Mouse (Mus musculus) G1E (cell line): ENCODE measurements around the gene Actl6b. TPM values are rescaled to one million over a fixed set of nuclear protein-coding genes. Genes with fewer than 3 reads are reported as not detected.
"Not testable (repeated sequence)": the region's sequence is repeated elsewhere in the genome, so short reads cannot be mapped to it uniquely, and the experiment has no call there.

Experiments
- ATAC-seq: 2 replicates; pipeline ENCODE4 v1.8.0; 2016; ENCODE audit warnings: mild to moderate bottlenecking; ENCODE audit not compliant: insufficient number of reproducible peaks, poor library complexity, low FRiP score, severe bottlenecking; ENCODE audit errors: extremely low read depth
- DNase-seq: peaks from one replicate; pipeline ENCODE4 v3.0.0; 2012; ENCODE audit warnings: low spot score
- H3K27me3 ChIP-seq: 2 replicates; pipeline ENCODE4 v1.6.1; 2012; ENCODE audit warnings: mild to moderate bottlenecking, low read length, inconsistent platforms; ENCODE audit not compliant: insufficient read depth
- H3K36me3 ChIP-seq: replicated peaks from 2 replicates; pipeline ENCODE3; 2012; ENCODE audit warnings: mild to moderate bottlenecking, inconsistent platforms
- H3K4me1 ChIP-seq: 2 replicates; pipeline ENCODE4 v1.6.1; 2012; ENCODE audit warnings: low read depth, low read length, inconsistent platforms, mixed read lengths; ENCODE audit not compliant: insufficient read depth
- H3K4me3 ChIP-seq: 2 replicates; pipeline ENCODE4 v1.5.1; 2012; ENCODE audit warnings: low read depth, mild to moderate bottlenecking, inconsistent platforms, low read length, moderate library complexity, mixed read lengths
- H3K9me3 ChIP-seq: replicated peaks from 2 replicates; pipeline ENCODE4 v1.6.1; 2012; ENCODE audit warnings: inconsistent platforms
- CTCF ChIP-seq: IDR thresholded peaks from 2 replicates; pipeline ENCODE4 v1.5.1; 2012; ENCODE audit warnings: low read depth, low read length, inconsistent platforms, mixed read lengths
- GATA1 ChIP-seq: IDR thresholded peaks from 2 replicates; pipeline ENCODE4 v1.6.1; 2012; ENCODE audit warnings: borderline replicate concordance, low read length, inconsistent platforms, mixed read lengths
- GATA2 ChIP-seq: IDR thresholded peaks from 2 replicates; pipeline ENCODE4 v1.6.1; 2012; ENCODE audit warnings: low read depth, low read length, inconsistent platforms, borderline replicate concordance
- POLR2AphosphoS5 ChIP-seq: IDR thresholded peaks from 2 replicates; pipeline ENCODE4 v1.6.1; 2012; ENCODE audit warnings: low read depth, low read length, inconsistent platforms; ENCODE audit not compliant: insufficient replicate concordance
- TAL1 ChIP-seq: conservative IDR thresholded peaks from 2 replicates; pipeline ENCODE4 v1.6.1; 2012; ENCODE audit warnings: low read depth, low read length, inconsistent platforms, mixed read lengths
- polyA plus RNA-seq: library from polyadenylated mRNA; stranded (reverse); fragments of >175 nt; gene quantifications from 2 replicates; pipeline ENCODE4 v1.2.3, GENCODE M21; 2012
- total RNA-seq, 2 experiments: library from RNA; stranded (forward) in 1 of 2; stranded (reverse) in 1 of 2; fragments of 200-1000 nt in 1 of 2; fragments of >200 nt in 1 of 2; fragmentation: Nextera tagmentation in 1 of 2; gene quantifications; 2 replicates each; pipeline ENCODE4 v1.2.3; 2014 to 2017

The Actl6b gene
- total and polyA plus RNA-seq, 3 experiments = 0.11 TPM; not detected in 2

- H3K4me1 ChIP-seq = peaks cover 40% of the 10 kb centered on the region
- H3K36me3 ChIP-seq = peaks cover 20% of the 10 kb centered on the region
- ATAC-seq (no peak), DNase-seq (no peak)
- no peaks in the 10 kb centered on the region for H3K9me3 ChIP-seq
- no peak overlapping the region for H3K4me3 ChIP-seq
- no peak for TF ChIP-seq GATA1
- TF ChIP-seq TAL1 = no peak
- no peak for TF ChIP-seq GATA2
- TF ChIP-seq POLR2AphosphoS5 = no peak
- no peak for TF ChIP-seq CTCF
- H3K27me3 ChIP-seq = peaks cover 41% of the 10 kb centered on the region
Measured at GRCm38 (mm10) chr5:137611245-137611602, 57.9 kb downstream of the Actl6b start.

- peaks cover 52% of the 10 kb centered on the region for H3K27me3 ChIP-seq
- H3K9me3 ChIP-seq = no peaks in the 10 kb centered on the region
- H3K36me3 ChIP-seq = peaks cover 5% of the 10 kb centered on the region
- peaks cover 41% of the 10 kb centered on the region for H3K4me1 ChIP-seq
- H3K4me3 ChIP-seq = no peak overlapping the region
- TF ChIP-seq GATA1 (no peak), GATA2 (no peak), POLR2AphosphoS5 (no peak), CTCF (no peak), TAL1 (no peak)
- DNase-seq (no peak), ATAC-seq (no peak)
Measured at GRCm38 (mm10) chr5:137613076-137613475, 59.8 kb downstream of the Actl6b start.

GRCm38 (mm10) chr5:137613550-137613949, 60.2 kb downstream of the Actl6b start, which contains the start of gene Pcolce:
Pcolce (minus strand) TSS chr5:137613784.
- peaks cover 5% of the 10 kb centered on the region for H3K36me3 ChIP-seq
- H3K4me3 ChIP-seq = no peak within 1 kb of the TSS; the same call in 1 of the 2 replicates
- DNase-seq = no peak
- peaks cover 46% of the 10 kb centered on the region for H3K4me1 ChIP-seq
- H3K9me3 ChIP-seq = no peaks in the 10 kb centered on the region
- no peak; the same call in 1 of the 2 replicates for ATAC-seq
- TF ChIP-seq CTCF (no peak), GATA1 (no peak), GATA2 (no peak), POLR2AphosphoS5 (no peak), TAL1 (no peak)
- H3K27me3 ChIP-seq = peaks cover 57% of the 10 kb centered on the region

GRCm38 (mm10) chr5:137614921-137615320, 61.6 kb downstream of the Actl6b start:
- Histone ChIP-seq H3K27me3 (peaks cover 64% of the 10 kb centered on the region), H3K4me1 (peaks cover 46% of the 10 kb centered on the region)
- H3K9me3 ChIP-seq, DNase-seq, ATAC-seq, H3K36me3 ChIP-seq, H3K4me3 ChIP-seq: not testable (repeated sequence)

GRCm38 (mm10) chr5:137615347-137615746, 62.0 kb downstream of the Actl6b start:
- no peak for DNase-seq
- no peak overlapping the region for H3K4me3 ChIP-seq
- peaks cover 64% of the 10 kb centered on the region for H3K27me3 ChIP-seq
- no peaks in the 10 kb centered on the region for H3K9me3 ChIP-seq
- no peak for ATAC-seq
- TF ChIP-seq TAL1 (no peak), GATA1 (no peak), CTCF (no peak), GATA2 (no peak), POLR2AphosphoS5 (no peak)
- no peaks in the 10 kb centered on the region for H3K36me3 ChIP-seq
- H3K4me1 ChIP-seq = peaks cover 42% of the 10 kb centered on the region

Other genes starting within 250 kb of the Actl6b start
Only the 20 nearest of the 23 such genes appear.
- 5.9 and 8.1 TPM in 2 replicates for gene Slc12a9, start 219.9 kb upstream of the Actl6b start, total RNA-seq (2014; fragmentation: Nextera tagmentation)
- 2.3 and 3.1 TPM in 2 replicates for gene Slc12a9, start 219.9 kb upstream of the Actl6b start, total RNA-seq (2017)
- gene Slc12a9, start 219.9 kb upstream of the Actl6b start, polyA plus RNA-seq = 4.1 and 5.3 TPM in 2 replicates
- not detected in 2 replicates for gene Ephb4, start 203.4 kb upstream of the Actl6b start, total RNA-seq (2014; fragmentation: Nextera tagmentation)
- gene Ephb4, start 203.4 kb upstream of the Actl6b start, total RNA-seq (2017) = under 0.01 and 0.05 TPM in 2 replicates
- gene Ephb4, start 203.4 kb upstream of the Actl6b start, polyA plus RNA-seq = 0.07 TPM in 2 replicates
- gene Zan, start 76.5 kb upstream of the Actl6b start, total RNA-seq (2014; fragmentation: Nextera tagmentation) = not detected in 2 replicates
- gene Zan, start 76.5 kb upstream of the Actl6b start, total RNA-seq (2017) = 0.12 and 0.22 TPM in 2 replicates
- 0.02 TPM in 1 of 2 replicates, not detected in the other for gene Zan, start 76.5 kb upstream of the Actl6b start, polyA plus RNA-seq
- 9.0 and 14.1 TPM in 2 replicates for gene Pop7, start 51.0 kb upstream of the Actl6b start, total RNA-seq (2014; fragmentation: Nextera tagmentation)
- gene Pop7, start 51.0 kb upstream of the Actl6b start, total RNA-seq (2017) = 29.3 and 33.2 TPM in 2 replicates
- 39.8 and 55.7 TPM in 2 replicates for gene Pop7, start 51.0 kb upstream of the Actl6b start, polyA plus RNA-seq
- gene Gigyf1, start 35.0 kb upstream of the Actl6b start, total RNA-seq (2014; fragmentation: Nextera tagmentation) = 23.2 and 30.3 TPM in 2 replicates
- 6.8 and 7.0 TPM in 2 replicates for gene Gigyf1, start 35.0 kb upstream of the Actl6b start, total RNA-seq (2017)
- 49.0 and 50.4 TPM in 2 replicates for gene Gigyf1, start 35.0 kb upstream of the Actl6b start, polyA plus RNA-seq
- gene Epo, start 20.3 kb upstream of the Actl6b start, total RNA-seq (2014; fragmentation: Nextera tagmentation) = not detected in 2 replicates
- not detected in 2 replicates for gene Epo, start 20.3 kb upstream of the Actl6b start, total RNA-seq (2017)
- not detected in 2 replicates for gene Epo, start 20.3 kb upstream of the Actl6b start, polyA plus RNA-seq
- 229 and 302 TPM in 2 replicates for gene Gnb2, start 20.0 kb upstream of the Actl6b start, total RNA-seq (2014; fragmentation: Nextera tagmentation)
- gene Gnb2, start 20.0 kb upstream of the Actl6b start, total RNA-seq (2017) = 255 and 347 TPM in 2 replicates
- 501 and 571 TPM in 2 replicates for gene Gnb2, start 20.0 kb upstream of the Actl6b start, polyA plus RNA-seq
- gene Tfr2, start 16.3 kb downstream of the Actl6b start, total RNA-seq (2014; fragmentation: Nextera tagmentation) = 193 and 194 TPM in 2 replicates
- gene Tfr2, start 16.3 kb downstream of the Actl6b start, total RNA-seq (2017) = 52.6 and 67.3 TPM in 2 replicates
- gene Tfr2, start 16.3 kb downstream of the Actl6b start, polyA plus RNA-seq = 87.3 and 117 TPM in 2 replicates
- 58.9 and 61.2 TPM in 2 replicates for gene Mospd3, start 47.5 kb downstream of the Actl6b start, total RNA-seq (2014; fragmentation: Nextera tagmentation)
- gene Mospd3, start 47.5 kb downstream of the Actl6b start, total RNA-seq (2017) = 3.8 and 5.4 TPM in 2 replicates
- gene Mospd3, start 47.5 kb downstream of the Actl6b start, polyA plus RNA-seq = 316 and 504 TPM in 2 replicates
- gene Pcolce, start 60.3 kb downstream of the Actl6b start, total RNA-seq (2014; fragmentation: Nextera tagmentation) = not detected in 2 replicates
- 0.16 and 0.23 TPM in 2 replicates for gene Pcolce, start 60.3 kb downstream of the Actl6b start, total RNA-seq (2017)
- gene Pcolce, start 60.3 kb downstream of the Actl6b start, polyA plus RNA-seq = 0.08 and 0.17 TPM in 2 replicates
- not detected in 2 replicates for gene Fbxo24, start 75.5 kb downstream of the Actl6b start, total RNA-seq (2014; fragmentation: Nextera tagmentation)
- 0.06 and 0.11 TPM in 2 replicates for gene Fbxo24, start 75.5 kb downstream of the Actl6b start, total RNA-seq (2017)
- 0.05 and 0.06 TPM in 2 replicates for gene Fbxo24, start 75.5 kb downstream of the Actl6b start, polyA plus RNA-seq
- gene Lrch4, start 75.6 kb downstream of the Actl6b start, total RNA-seq (2014; fragmentation: Nextera tagmentation) = 92.8 and 98.9 TPM in 2 replicates
- 20.6 and 23.3 TPM in 2 replicates for gene Lrch4, start 75.6 kb downstream of the Actl6b start, total RNA-seq (2017)
- 192 and 269 TPM in 2 replicates for gene Lrch4, start 75.6 kb downstream of the Actl6b start, polyA plus RNA-seq
- 27.2 and 44.5 TPM in 2 replicates for gene Gm20605, start 75.7 kb downstream of the Actl6b start, total RNA-seq (2014; fragmentation: Nextera tagmentation)
- 9.5 and 11.4 TPM in 2 replicates for gene Gm20605, start 75.7 kb downstream of the Actl6b start, total RNA-seq (2017)
- 11.0 and 14.5 TPM in 2 replicates for gene Gm20605, start 75.7 kb downstream of the Actl6b start, polyA plus RNA-seq
- 39.2 and 56.5 TPM in 2 replicates for gene Sap25, start 87.8 kb downstream of the Actl6b start, total RNA-seq (2014; fragmentation: Nextera tagmentation)
- gene Sap25, start 87.8 kb downstream of the Actl6b start, total RNA-seq (2017) = 7.9 and 10.5 TPM in 2 replicates
- 41.8 and 58.3 TPM in 2 replicates for gene Sap25, start 87.8 kb downstream of the Actl6b start, polyA plus RNA-seq
- not detected in 2 replicates for gene Irs3, start 92.2 kb downstream of the Actl6b start, total RNA-seq (2014; fragmentation: Nextera tagmentation)
- gene Irs3, start 92.2 kb downstream of the Actl6b start, total RNA-seq (2017) = 0.11 and 0.12 TPM in 2 replicates
- not detected in 2 replicates for gene Irs3, start 92.2 kb downstream of the Actl6b start, polyA plus RNA-seq
- gene Agfg2, start 131.2 kb downstream of the Actl6b start, total RNA-seq (2014; fragmentation: Nextera tagmentation) = 20.2 and 47.1 TPM in 2 replicates
- gene Agfg2, start 131.2 kb downstream of the Actl6b start, total RNA-seq (2017) = 25.0 and 26.1 TPM in 2 replicates
- 102 and 115 TPM in 2 replicates for gene Agfg2, start 131.2 kb downstream of the Actl6b start, polyA plus RNA-seq
- 0.90 and 1.0 TPM in 2 replicates for gene Nyap1, start 188.1 kb downstream of the Actl6b start, total RNA-seq (2014; fragmentation: Nextera tagmentation)
- gene Nyap1, start 188.1 kb downstream of the Actl6b start, total RNA-seq (2017) = 0.38 and 0.70 TPM in 2 replicates
- 2.8 and 3.0 TPM in 2 replicates for gene Nyap1, start 188.1 kb downstream of the Actl6b start, polyA plus RNA-seq
- 90.8 and 114 TPM in 2 replicates for gene Tsc22d4, start 192.2 kb downstream of the Actl6b start, total RNA-seq (2014; fragmentation: Nextera tagmentation)
- gene Tsc22d4, start 192.2 kb downstream of the Actl6b start, total RNA-seq (2017) = 74.5 and 93.5 TPM in 2 replicates
- 404 and 491 TPM in 2 replicates for gene Tsc22d4, start 192.2 kb downstream of the Actl6b start, polyA plus RNA-seq
- 202 and 204 TPM in 2 replicates for gene Ppp1r35, start 225.3 kb downstream of the Actl6b start, total RNA-seq (2014; fragmentation: Nextera tagmentation)
- 28.2 and 35.6 TPM in 2 replicates for gene Ppp1r35, start 225.3 kb downstream of the Actl6b start, total RNA-seq (2017)
- gene Ppp1r35, start 225.3 kb downstream of the Actl6b start, polyA plus RNA-seq = 121 and 153 TPM in 2 replicates
- gene Mepce, start 234.1 kb downstream of the Actl6b start, total RNA-seq (2014; fragmentation: Nextera tagmentation) = 51.3 and 53.9 TPM in 2 replicates
- gene Mepce, start 234.1 kb downstream of the Actl6b start, total RNA-seq (2017) = 22.3 and 27.8 TPM in 2 replicates
- 173 and 216 TPM in 2 replicates for gene Mepce, start 234.1 kb downstream of the Actl6b start, polyA plus RNA-seq